Mouse (Mus musculus) cerebral cortex, adult 2 months (tissue): ENCODE data around the gene Stx1a.

ENCODE experiments used
- WGBS: fragments of 180-500 bp; shearing (Covaris S2); methylation state at CpG from one replicate; pipeline ENCODE4 v1.1.7; 2018; 5-methylcytosine and 5-hydroxymethylcytosine counted together

Gene Stx1a

DNA sequence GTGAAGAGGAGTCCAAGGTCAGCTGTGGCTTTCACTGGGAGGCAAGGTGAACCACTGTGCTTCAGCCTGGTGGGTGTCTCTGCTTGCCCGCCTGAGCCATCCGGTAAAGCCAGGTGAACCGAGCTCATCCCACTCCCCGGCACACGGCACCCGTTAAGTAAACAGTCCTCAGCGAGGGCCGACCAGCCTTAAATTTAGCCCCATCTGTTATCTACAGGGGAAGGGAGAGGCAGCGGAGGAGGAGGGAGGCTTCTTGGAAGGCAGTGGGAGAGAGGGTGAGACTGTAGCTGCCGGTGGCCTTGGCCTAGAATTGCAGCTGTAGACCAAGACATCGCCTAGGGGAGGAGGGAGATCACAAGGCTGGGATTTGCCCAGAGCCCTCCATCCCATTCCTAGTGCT is 17.5 kb downstream of the Stx1a start:
- WGBS = 50% methylated on average over 11 of the region's 11 CpGs

DNA sequence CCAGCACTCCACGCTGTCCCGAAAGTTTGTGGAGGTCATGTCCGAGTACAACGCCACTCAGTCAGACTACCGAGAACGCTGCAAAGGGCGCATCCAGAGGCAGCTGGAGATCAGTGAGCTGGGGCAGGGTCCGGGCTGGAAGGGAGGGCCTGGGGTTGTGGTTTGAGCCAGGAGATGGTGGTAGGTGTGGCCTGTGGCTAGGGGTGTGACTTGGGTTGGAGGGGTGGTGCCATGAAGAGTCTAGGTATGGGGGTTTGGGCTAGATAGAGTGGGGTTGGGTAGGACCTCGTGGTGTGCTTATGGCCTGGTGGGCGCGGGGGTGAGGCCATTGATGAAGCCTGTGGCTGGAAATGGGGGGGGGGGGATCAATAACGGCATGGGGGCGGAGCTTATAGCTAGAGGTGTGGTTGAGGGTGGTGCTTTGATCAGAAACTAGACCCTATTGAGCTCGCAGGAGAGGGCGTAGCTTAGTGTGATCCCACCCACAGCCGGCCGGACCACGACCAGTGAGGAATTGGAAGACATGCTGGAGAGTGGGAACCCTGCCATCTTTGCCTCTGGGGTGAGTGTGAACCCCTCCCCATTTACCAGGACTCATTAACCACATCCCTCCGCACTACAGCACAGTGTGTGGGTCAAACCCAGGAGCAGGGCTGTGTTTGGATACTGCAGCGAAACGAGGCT is 19.0 kb downstream of the Stx1a start:
- WGBS = 50% methylated on average over 21 of the region's 21 CpGs

DNA sequence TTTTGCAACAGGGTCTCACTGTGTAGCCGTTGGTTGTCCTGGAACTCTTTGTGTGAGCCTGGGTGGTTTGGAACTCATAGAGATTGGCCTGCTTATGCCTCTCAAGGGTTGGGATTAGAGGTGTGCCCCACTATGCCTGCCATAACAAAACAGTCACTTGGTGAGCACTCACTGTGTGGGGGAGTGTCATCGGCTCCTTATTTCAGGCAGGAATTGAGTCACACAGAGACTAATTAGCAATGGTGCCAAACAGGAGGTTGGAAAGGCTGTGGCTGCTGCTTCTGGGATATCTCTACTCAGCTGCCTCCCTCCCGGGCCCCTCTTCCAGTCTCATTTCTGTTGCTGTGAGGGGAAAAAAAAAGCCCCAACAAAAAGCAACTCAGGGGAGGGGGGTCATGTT is 21.3 kb downstream of the Stx1a start:
- 55% methylated on average over 3 of the region's 3 CpGs for WGBS

- 81% methylated on average over 5 of the region's 5 CpGs for WGBS
Measured at GRCm38 (mm10) chr5:135048539-135048938, 25.3 kb downstream of the Stx1a start.

DNA sequence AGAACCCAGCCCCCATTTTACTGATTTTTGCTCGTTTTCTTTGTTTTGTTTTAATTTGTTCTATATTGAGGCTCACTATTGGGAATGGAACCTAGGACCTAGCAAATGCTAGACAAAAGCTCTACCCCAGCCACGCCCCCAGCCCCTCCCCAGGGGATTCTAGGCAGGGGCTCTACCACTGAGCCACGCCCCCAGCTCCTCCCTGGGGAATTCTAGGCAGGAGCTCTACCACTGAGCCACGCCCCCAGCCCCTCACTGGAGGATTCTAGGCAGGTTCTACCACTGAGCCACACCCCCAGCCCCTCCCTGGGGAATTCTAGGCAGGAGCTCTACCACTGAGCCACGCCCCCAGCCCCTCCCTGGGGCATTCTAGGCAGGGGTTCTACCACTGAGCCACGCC is 26.0 kb downstream of the Stx1a start:
- WGBS = 86% methylated on average over 6 of the region's 6 CpGs

DNA sequence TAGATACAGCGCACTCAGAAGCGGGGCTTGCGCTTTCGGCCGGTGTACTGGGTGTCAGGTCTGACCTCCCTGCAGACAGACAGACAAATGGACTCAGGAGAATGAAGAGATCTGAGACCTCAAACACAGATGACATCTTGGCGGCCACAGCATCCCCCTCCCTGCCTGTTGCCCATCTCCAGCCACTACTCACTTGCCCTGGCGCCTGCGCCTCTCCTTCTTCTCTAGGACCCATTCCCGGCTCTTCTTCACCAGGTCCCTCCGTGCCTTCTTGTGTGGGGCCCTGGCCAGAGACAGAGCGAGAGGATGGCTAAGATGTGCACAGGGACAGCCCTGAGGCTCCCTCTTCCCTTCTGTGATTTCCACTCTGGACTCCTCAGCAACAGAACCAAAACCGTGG is 30.1 kb downstream of the Stx1a start:
- WGBS = 84% methylated on average over 12 of the region's 12 CpGs

- under 1% methylated on average over 52 of the region's 52 CpGs for WGBS
Measured at GRCm38 (mm10) chr5:135063629-135064381, 40.5 kb downstream of the Stx1a start, which contains the start of gene Dnajc30. Gene Dnajc30 (plus strand): TSS chr5:135064202.

DNA sequence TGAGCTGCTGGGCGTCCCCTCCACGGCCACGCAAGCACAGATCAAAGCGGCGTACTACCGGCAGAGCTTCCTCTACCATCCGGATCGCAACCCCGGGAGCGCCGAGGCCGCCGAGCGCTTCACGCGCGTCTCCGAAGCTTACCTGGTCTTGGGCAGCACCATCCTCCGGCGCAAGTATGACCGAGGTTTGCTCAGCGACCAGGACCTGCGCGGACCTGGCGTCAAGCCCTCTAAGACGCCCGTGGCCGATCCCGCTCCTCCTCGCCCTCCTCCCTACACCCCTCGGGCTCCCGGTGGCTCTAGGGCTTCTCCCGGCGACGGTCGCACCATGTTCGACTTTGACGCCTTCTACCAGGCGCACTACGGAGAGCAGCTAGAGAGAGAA is 41.1 kb downstream of the Stx1a start:
- under 1% methylated on average over 40 of the region's 40 CpGs for WGBS

DNA sequence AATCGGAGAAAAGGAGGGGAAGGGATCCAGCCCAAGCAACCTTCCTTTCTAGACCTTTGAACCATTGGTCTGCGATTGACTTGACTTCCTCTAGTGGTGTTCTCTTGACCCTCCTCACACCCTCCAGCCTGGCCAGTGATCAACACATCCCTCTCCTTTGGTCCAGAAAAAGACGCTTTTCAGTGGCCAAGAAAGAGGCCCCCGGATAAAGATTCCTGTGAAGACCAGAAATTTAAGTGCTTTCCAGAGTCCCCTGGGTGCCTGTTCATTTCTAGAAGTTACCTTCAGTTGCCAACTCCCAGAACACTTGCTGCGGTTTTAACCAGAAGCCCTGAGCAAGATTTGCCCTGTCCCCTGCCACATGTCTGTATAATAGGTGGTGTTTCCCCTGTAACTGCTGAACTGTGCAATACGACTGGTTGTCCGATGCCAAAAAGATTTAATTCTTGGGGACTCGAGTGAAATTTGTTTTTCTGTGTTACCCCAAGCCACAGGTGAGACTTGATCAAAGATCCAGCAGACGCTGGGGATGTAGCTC is 41.7 kb downstream of the Stx1a start, which contains the start of gene Bud23:
Gene Bud23 (minus strand): TSS at position 51 of the 538 bp plus-strand sequence.
- 67% methylated on average over 9 of the region's 9 CpGs for WGBS

DNA sequence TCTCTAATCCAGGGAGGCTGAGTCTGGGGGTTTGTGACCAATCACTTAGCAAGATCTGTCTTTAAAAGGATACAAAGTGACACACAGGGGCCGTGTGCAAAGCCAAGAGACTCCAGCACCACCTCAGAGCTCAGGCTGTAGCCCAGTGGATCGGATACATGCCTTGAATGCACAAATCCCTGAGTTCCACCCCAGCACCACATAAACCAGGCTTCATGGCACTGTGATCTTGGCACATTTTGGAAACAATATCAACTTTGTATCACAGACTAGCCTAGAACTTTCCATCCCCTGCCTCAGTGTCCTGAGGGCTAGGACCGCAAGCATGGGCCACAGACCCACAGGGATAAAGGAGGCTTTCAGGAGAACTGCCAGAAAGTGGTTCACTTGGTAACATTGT is 42.7 kb downstream of the Stx1a start:
- WGBS = 88% methylated on average over 3 of the region's 3 CpGs

DNA sequence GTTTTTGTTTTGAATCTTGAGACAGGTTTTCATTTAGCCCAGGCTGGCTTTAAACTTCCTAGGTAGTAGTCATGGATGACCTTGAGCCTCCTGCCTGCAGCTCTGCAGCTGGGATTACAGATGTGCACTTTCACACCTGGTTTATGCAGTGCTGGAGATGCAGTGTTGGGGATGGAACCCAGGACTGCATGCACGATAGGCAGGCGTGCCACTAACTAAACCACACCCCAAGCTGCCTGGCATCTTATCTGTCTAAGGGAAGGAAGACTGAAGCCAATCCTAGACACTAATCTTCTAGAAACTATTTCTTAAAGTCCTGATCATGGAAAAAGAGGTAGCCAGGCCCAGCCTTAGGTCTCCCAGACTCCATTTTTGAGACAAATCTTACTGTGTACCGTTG is 47.2 kb downstream of the Stx1a start:
- 90% methylated on average over 3 of the region's 3 CpGs for WGBS

DNA sequence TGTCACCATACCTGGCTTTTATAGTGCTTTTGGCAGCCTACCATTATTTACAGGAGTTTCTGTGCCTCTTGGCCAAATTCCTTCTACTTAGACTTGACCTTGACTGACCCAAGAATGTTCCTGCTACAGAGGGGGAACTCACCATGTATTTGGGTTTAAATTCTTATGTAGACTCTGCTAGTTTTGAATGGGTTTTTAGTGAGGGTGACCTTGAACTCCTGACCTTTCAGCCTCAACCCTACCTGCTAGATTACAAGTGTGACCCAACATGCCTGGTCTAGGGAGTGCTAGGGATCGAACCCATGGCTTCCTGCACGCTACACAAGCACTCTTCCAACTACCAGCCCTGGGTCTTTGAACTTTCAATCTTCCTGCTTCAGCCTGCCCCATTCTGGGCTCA is 48.8 kb downstream of the Stx1a start:
- 98% methylated on average over 2 of the region's 2 CpGs for WGBS

GRCm38 (mm10) chr5:135072720-135073119 is 49.4 kb downstream of the Stx1a start:
- 75% methylated on average over 6 of the region's 6 CpGs for WGBS

DNA sequence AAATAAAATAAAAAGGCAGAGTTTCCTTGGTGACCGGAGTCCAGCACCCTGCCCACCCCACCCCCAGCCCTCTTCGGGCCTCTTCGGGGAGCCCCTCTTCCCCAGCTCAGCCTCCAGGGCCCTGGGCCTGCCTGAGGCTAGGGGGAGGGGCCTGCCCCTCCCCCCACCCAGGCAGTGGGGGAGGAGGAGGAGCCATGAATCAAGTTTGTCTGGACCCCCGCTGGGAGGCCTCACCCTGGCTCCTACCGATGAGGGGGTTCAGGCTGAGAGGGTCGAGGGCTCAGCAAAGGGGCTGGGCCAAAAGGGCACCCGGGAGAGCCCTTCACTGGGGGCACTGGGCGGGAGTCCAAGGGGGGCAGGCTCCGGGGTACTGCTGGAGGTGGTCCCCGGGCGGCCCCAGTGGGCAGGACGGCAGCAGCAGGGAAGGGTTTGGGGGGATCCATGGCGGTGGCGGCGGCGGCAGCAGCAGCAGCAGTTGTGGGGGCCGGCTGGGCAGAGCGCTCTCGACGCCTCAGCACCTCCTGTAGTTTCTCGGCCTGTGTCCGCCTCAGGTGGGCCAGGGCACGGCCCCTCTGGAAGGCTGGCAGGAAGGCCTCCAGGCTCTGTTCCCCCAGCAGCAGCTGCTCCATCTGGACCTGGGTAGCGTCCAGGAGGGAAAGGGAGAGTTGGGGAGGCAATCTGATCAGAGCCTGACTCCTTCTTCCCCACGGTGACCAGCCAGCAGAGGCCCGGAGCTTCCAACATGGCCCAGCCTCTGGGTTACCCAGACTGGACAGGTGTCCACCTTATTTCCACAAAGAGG is 50.3 kb downstream of the Stx1a start:
- WGBS = 32% methylated on average over 26 of the region's 26 CpGs

- WGBS = 61% methylated on average over 4 of the region's 4 CpGs
Measured at GRCm38 (mm10) chr5:135075655-135076054, 52.4 kb downstream of the Stx1a start.

GRCm38 (mm10) chr5:135076368-135076767 is 53.1 kb downstream of the Stx1a start:
- 89% methylated on average over 14 of the region's 14 CpGs for WGBS

DNA sequence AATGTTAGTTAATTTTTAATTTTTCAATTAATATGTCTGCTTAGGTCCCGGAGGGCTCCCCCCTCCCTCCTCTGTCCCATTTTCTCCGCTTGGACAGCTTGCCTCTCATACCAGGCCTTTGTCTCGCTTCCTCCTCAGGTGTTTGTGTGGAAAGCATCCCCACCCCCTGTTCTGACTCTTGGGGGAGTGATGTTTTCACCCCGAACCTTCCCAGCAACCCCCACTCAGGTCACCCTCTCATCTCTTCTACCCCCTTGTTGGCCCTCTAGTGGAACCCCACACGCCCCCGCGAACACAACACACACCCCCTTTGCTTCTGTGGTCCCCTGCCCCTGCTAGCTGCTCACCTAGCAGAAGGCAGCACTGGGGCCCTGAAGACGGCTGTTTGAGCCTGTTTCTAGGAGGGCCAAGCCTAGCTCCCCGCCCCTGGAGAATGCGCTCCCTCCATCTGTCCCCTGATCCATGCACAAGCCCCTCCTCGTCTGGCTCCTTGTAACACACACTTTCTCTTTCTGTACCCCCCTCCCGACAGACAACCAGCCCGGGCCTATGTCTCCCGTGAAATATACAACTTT is 53.7 kb downstream of the Stx1a start:
- WGBS = 16% methylated on average over 14 of the region's 14 CpGs

- 2% methylated on average over 81 of the region's 83 CpGs for whole genome bisulfite sequencing
Measured at GRCm38 (mm10) chr5:135077564-135078481, 54.5 kb downstream of the Stx1a start, which contains the start of gene Vps37d. Gene Vps37d (minus strand): TSS chr5:135078266.

DNA sequence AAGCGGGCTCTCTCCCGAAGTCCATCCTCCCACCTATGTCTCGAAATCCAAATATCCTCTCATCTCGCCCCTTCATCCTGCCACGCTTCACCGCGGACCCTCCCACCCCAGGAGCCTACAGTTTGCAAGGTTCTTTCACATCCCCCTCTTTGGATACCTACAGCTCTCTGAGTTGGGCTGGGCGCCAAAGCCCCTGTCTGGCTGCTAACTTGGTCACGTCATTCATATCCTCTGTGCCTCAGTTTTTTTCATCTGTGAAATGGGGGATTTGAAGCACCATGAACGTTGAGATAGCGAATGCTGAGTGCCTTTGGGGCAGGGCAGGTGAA is 55.2 kb downstream of the Stx1a start:
- 1% methylated on average over 11 of the region's 11 CpGs for WGBS

- WGBS = 94% methylated on average over 2 of the region's 2 CpGs
Measured at GRCm38 (mm10) chr5:135079578-135079977, 56.3 kb downstream of the Stx1a start.

GRCm38 (mm10) chr5:135080539-135080938 is 57.3 kb downstream of the Stx1a start:
- 92% methylated on average over 5 of the region's 5 CpGs for WGBS
